Mouse (Mus musculus) spleen, postnatal 14 days (tissue): ENCODE measurements around the gene Tmc1.

Experiments used
- DNase-seq, 2 experiments: peaks; one replicate each; pipeline ENCODE4 v3.0.0; 2021 to 2022; ENCODE audit warnings: low spot score in 2 of 2

Gene Tmc1

GRCm38 (mm10) chr19:20797558-20798101, 156.4 kb downstream of the Tmc1 start:
- DNase-seq: no peak

- no peak for DNase-seq
Observed at GRCm38 (mm10) chr19:20796001-20796400, 158.0 kb downstream of the Tmc1 start.

DNA sequence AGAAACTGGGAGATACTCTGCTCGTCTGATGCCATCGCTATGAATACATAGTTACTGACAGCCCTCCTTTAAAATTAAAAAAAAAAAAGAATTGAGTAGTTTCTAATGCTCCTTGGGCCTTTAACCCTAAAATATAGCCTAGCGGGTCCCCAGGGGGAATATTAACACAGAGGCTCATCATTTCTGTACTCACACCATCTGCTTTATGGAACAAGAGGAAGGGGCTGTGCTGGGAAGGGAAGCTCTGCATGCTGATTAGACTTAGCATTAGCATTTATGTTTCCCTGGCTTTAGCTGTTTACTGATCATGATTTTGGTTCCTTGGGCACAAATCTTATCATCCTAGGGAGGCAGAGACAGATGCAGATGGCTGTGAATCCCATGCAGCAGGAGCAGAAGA, 159.0 kb downstream of the Tmc1 start:
- no peak for DNase-seq

DNA sequence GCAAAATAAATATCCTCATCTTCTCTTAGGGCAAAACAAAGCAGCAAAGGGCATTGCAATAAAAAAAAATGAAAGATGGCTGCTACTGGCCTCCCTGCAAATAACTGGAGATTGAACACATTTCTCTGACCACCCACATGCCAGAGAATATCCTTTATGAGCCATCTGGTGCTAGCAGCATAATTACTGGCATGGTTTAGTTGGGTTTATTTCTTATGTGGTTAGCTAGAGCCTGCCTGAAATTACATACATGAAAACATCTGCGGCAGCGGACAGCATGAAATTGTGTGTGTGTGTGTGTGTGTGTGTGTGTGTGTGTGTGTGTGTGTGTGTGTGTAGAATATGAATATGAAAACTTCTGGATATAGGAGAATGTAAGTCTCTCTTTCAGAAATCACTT, 161.2 kb downstream of the Tmc1 start:
- DNase-seq: no peak

DNA sequence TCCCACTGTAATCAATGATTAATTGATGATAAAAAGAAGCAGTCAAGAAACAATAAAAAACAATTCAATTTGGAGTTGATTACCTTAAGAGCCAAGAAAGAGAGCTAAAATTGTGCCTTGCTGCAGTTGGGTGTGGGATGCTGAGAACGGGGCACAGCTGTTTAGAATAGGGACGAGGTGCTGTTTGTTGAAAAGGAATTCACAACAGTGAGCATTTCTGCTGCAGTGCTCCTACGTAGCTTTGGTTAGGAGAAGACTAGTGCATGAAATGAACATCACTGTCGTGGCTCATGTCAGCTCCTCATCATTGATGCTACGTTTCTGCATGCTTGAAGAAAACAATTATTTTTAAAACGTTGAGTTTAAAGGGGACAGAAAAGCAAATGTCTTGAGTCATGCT, 166.7 kb downstream of the Tmc1 start:
- DNase-seq: no peak

DNA sequence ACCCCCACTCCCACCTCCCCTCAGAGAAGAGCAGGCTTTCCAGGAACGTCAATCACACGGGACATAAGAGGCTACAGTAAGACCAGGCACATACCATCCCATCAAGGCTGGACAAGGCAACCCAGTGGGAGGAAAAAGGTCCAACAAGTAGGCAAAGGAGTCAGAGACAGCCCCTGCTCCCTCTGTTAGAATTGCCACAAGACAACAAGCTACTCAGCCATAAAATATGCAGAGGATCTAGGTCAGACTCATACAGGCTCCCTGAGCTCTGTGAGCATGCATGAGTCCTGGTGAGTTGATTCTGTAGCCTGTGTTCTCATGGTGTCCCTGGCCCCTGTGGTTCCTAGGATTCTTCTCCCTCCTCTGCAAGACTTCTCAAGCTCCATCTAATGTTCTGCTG, 178.3 kb downstream of the Tmc1 start:
- no peak for DNase-seq

DNA sequence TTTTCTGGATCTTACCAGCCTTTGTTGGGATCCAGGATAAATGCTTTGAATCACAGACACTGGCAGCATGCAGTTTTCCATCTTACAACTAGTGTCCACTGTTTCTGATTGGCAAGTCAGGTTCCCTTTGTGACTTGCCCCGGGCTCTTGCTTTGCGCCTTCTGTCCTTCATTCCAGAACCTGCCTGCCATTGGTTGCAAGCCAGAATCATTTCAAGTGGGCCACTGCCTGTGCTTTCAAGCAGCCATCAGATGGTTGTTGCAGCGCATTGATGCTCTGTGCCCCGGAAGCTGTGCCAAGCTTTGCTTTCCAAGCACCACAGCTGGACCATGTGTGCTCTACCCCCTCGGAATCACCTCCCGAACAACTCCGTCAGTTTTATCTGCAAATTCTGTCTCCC, 180.1 kb downstream of the Tmc1 start:
- no peak for DNase-seq

- DNase-seq: no peak
Observed at GRCm38 (mm10) chr19:20764214-20764613, 189.8 kb downstream of the Tmc1 start.

GRCm38 (mm10) chr19:20761675-20762426, 192.2 kb downstream of the Tmc1 start:
- DNase-seq: no peak

- no peak for DNase-seq
Observed at GRCm38 (mm10) chr19:20761119-20761518, 192.9 kb downstream of the Tmc1 start.

DNA sequence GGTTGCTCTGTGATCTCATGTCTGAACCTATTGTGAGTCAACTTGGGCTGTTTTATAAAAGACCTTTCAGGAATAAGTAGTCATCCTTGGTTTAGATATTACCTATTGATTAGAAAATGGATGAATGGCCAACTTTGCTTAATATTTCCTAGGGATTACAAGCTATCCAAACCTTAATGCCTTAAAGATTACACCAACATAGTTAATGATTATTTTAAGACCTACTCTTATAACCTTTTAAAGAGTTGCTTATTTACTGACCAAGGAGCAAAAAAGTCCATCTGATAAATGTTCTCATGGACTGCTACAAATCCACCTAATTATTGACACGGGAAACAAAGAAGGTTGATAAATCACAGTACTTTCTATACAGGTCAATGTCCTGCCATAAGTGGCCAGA, 209.4 kb downstream of the Tmc1 start:
- DNase-seq: no peak
